Mouse (Mus musculus) stomach, adult 2 months (tissue): ENCODE measurements around the gene Efcab14. TPM values are rescaled to one million over a fixed set of nuclear protein-coding genes. Genes with fewer than 3 reads are reported as not detected.

Source experiments
- polyA plus RNA-seq: library from polyadenylated mRNA; depleted of rRNA; stranded (reverse); fragments of >200 nt; gene quantifications from 2 replicates; pipeline ENCODE4 v1.2.3, GENCODE M21; 2012; rRNA removed

Gene Efcab14
- 5.6 and 5.9 TPM in 2 replicates for polyA plus RNA-seq

DNA sequence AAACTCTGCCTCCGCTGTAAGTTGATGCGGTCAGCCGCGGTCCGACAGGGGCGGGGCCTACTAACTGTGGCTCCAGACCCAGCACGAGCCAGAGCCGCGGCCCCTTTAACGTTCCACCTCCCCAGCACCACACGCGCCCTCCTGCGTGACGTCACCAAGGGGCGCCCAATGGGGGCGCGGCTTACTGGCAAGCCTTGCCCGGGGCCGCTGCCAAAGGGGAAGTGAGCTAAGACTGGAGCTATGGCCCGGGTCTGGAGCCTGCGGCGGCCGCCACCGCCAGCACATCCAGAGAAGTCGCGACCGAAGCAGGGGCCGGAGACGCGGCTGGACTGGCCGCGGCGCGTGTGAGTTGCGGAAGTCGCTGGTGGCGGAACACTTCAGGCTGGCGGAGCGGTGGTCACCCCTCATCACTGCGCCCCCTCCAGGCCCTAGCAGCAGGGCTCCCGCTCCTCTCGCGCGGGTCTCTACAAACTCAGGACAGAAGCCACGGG lies at the start of gene Efcab14:
Efcab14 (plus strand) TSS at position 194 of the 491 bp plus-strand sequence.

DNA sequence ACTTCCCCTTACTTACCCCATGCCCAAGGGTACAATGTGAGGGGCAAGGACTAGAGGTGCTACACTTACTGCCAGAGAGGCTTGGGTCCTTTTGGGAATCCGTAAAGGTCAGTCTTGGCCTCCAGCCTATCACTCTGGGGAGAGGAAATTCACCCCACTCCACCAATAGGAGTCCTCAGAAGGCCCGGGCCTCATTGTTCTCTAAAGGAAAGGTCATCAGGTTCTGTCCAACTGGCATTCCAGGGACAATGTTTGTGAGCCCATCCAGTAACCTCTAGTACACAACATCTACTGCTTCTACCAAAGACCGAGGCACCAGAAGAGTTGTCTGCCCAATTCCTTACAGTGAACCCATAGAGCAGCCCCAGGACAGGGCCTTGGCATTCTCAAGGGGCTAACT lies 43.4 kb downstream of the Efcab14 start, which contains the start of gene Tex38:
Tex38 (minus strand) TSS at position 101 of the 400 bp plus-strand sequence.

DNA sequence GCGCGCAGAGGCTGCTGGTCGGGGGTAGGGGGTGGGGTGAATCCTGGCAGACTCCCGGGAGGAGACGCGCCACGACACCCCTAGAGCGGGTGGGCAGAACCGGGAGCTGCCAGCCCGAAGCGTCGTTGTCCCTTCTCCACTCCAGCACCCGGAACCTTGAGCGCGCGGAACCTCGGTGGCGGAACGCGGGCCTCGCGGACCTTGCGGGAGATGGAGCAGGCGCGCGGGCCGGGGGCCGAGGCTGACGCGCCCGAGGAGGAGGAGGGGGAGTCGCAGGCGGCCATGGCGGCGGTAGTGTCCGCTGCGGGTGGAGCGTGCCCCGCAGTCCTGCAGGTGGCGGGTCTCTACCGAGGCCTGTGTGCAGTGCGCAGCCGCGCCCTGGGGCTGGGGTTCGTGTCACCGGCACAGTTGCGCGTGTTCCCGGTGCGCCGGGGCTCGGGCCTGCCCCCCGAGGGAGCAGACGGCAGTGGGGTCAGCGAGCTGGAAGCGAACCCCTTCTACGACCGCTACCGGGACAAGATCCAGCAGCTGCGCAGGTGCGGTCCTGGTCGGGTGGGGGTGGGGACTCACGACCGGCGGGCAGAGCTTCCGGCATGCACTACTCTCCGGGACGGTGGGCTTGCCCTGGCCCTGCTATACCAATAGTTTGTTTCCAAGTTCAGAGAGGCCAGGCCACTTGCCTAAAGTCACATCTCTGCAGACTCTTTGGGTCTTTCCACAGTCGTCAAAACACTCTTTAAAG lies 47.4 kb downstream of the Efcab14 start, which contains the start of gene Atpaf1:
Atpaf1 (plus strand) TSS at position 44 of the 742 bp plus-strand sequence.

Other genes starting within 250 kb of the Efcab14 start
- gene Cyp4a14, start 241.6 kb upstream of the Efcab14 start, polyA plus RNA-seq = not detected in 2 replicates
- gene Cyp4a10, start 219.5 kb upstream of the Efcab14 start, polyA plus RNA-seq = 0.10 and 0.26 TPM in 2 replicates
- gene Cyp4a31, start 174.1 kb upstream of the Efcab14 start, polyA plus RNA-seq = not detected in 2 replicates
- gene Cyp4a32, start 136.8 kb upstream of the Efcab14 start, polyA plus RNA-seq = 0.14 and 0.26 TPM in 2 replicates
- 5.7 and 8.5 TPM in 2 replicates for gene Cyp4b1, start 90.0 kb upstream of the Efcab14 start, polyA plus RNA-seq
- not detected in 2 replicates for gene Tex38, start 43.3 kb downstream of the Efcab14 start, polyA plus RNA-seq
- 7.7 and 18.9 TPM in 2 replicates for gene Atpaf1, start 47.1 kb downstream of the Efcab14 start, polyA plus RNA-seq
- 6.3 and 6.8 TPM in 2 replicates for gene Mob3c, start 90.3 kb downstream of the Efcab14 start, polyA plus RNA-seq
- 12.3 and 17.2 TPM in 2 replicates for gene Mknk1, start 101.5 kb downstream of the Efcab14 start, polyA plus RNA-seq
- not detected in 2 replicates for gene Kncn, start 146.7 kb downstream of the Efcab14 start, polyA plus RNA-seq
- not detected in 2 replicates for gene 6430628N08Rik, start 152.9 kb downstream of the Efcab14 start, polyA plus RNA-seq
- 1.2 and 1.4 TPM in 2 replicates for gene Dmbx1, start 202.2 kb downstream of the Efcab14 start, polyA plus RNA-seq